Mouse (Mus musculus) frontal cortex, postnatal 36 days (tissue): Measurements from ENCODE around the gene Nadsyn1.
A peak's percentile ranks its signal among the peaks of the same experiment; 100 is the strongest.

ENCODE experiments used
- DNase-seq, 2 experiments: peaks; one replicate each; pipeline ENCODE4 v3.0.0; 2022; ENCODE audit warnings: low spot score in 2 of 2

Gene Nadsyn1

GRCm38 (mm10) chr7:143822375-143823265 is at the start of gene Nadsyn1, which contains the start of gene Dhcr7:
Gene Nadsyn1, minus strand, starts transcription at chr7:143822849.
Gene Dhcr7, plus strand, starts transcription at chr7:143823145.
- peak; percentile 98 for DNase-seq

- DNase-seq = no peak
These were observed 46.2 kb upstream of the Nadsyn1 start for GRCm38 (mm10) chr7:143868874-143869273.

GRCm38 (mm10) chr7:143866538-143866937 is 43.9 kb upstream of the Nadsyn1 start, which contains the start of gene Gm498:
Gene Gm498, plus strand, starts transcription at chr7:143866838.
- no peak for DNase-seq

DNA sequence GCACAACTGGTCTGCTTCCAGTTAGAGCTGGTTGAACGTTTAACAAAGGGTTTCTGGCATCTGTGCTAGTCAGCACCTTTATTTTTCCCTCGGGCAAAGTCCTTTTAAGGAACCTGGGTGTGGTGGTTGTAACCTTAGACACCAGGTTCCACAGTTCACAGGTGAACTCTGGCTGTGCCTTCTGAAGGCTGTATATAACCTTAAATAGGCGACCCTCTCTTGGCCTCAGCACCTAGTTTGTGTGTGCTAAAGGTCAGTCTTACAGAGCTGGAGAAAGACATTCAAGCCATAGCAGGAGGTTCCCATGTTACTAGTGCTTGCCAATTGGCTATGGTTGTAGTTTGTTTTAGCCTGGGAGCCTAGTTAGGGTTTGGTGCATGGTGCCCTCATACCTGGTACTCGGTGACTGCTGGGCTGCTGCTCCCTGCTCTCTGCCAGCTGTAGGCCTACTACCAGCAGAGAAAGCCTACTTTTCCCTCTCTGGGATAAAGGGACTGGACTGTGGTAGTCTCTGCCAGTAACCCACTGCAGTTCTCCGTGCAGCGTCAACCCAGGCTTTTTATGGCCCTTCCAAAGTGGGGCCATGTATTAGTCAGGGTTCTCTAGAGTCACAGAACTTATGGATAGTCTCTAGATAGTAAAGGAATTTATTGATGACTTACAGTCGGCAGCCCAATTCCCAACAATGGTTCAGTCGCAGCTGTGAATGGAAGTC is 26.3 kb upstream of the Nadsyn1 start:
- no peak for DNase-seq

DNA sequence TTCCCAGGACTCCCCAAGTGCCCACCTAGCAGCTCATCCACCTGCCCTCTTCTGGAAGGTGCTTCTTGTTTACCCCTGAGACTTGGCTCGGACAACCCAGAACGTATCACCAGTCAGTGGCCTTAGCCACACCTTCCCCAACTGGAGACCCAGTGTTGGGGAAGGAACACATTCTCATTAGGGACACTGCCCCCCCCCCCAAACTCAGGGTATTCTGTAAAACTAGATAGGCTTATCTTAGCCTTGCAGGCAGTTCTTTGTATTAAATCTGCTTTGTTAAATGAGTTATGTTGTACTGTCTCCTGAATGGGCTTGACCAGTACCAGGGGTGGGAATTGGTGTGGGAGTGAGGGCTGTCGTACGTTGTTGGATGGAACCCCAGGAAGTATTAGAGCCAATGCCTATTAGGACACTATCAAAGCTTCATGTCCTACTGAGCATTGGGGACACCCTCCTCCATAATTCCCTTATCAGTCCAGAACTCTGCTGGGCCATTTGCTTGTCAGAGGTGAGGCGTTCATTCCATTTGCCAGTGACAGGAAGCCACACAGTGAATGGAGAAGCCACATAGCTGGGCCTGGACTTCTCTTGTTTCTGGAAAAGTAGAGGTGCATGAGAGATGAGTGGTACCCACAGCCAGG is 25.6 kb upstream of the Nadsyn1 start:
- no peak for DNase-seq

DNA sequence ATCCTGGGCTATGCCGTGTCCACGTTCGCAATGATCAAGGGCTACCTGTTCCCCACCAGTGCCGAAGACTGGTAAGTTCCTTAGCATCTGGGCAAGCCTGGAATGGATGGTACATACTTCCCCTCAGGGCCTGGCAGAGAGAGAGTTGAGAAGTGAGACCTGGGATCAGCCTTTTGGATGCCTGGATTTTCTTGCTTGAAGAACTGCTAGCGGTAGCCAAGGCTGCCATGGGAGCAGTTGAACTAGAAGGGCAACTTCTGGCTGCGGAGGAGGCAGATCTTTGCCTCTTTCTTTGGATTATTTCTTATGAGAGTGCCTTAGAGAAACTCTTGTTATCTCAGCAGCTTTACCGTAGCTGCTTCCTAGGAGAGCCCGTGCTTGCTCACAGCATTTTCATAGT is 18.7 kb upstream of the Nadsyn1 start:
- no peak for DNase-seq

DNA sequence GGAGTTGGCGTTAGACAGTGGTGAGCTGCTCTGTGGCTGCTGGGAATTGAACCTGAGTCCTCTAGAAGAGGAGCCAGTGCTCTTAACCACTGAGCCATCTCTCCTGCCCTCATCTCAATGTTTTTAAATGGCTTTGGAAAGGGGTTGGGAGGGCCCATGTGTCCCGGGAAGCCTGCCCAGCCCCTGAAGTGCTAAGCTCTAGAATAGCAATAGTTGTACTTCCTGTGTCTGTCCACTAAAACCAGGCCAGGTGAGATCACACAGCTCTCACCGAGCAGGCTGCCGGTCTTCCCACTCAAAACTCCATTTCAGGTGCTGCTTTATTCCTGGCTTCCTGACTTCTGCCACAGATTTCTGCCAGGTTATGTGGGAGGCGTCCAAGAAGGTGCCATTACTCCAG is 17.5 kb upstream of the Nadsyn1 start:
- DNase-seq = no peak

DNA sequence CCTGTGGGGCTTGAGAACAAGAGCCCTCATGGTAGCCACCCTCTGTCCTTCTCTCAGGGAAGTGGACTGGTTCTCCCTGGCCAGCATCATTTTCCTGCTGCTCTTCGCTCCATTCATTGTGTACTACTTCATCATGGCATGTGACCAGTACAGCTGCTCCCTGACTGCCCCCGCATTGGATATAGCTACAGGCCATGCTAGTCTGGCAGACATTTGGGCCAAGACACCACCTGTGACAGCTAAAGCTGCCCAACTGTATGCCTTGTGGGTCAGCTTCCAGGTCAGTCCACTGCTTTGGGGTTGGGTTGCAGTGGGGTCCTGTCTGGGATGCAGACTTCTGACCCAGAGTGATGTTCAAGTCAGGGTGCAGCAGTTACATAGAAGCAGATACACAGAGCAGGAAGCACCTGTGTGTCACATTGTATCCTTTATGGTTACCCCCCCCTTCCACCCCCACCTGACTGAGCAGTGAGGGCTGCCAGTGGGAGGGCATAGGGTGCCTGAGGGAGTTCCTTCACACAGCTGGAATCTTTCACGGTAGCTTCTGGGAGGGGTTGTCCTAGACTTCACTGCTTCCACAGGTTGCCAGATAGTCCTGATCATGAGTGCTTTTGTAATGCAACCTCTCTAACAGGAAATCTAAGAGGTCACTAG is 15.2 kb upstream of the Nadsyn1 start:
- DNase-seq = no peak

DNA sequence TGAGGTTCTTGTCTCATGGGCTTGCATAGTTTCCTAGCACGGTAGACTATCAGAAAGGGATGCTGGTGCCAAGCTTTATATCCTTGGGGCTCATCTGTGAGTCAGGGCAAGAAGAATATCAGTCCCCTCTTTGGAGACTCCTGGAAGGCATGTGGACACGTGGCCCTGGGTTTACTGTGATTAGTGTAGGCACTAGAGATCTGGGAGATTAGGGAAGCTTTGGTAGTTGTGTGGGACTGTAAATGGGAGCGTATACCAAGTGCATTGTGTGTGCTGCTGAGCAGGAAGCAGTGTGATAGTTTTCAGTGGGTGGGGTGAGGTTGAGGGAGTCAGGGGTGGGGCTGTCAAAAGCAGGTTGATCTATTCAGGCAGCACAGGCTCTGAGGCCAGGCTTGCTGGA is 12.3 kb upstream of the Nadsyn1 start:
- DNase-seq = no peak

DNA sequence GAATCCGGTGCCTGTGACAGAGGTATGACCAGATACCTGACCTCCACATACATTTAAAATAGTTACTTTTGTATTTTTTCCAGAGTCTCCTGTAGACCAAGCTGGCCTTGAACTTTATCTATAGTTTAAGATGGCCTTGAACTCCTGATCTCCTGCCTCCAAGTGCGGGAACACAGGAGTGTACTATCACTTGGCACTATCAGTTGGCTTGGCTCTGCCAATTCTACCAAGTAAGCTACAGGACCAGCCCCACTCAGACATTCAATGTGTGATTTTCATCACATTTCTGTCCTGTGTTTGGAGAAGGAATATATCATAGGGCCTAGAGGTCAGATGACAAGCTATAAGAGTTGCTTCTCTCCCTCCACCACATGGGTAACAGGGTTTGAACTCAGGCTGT is 11.7 kb upstream of the Nadsyn1 start:
- DNase-seq = no peak

DNA sequence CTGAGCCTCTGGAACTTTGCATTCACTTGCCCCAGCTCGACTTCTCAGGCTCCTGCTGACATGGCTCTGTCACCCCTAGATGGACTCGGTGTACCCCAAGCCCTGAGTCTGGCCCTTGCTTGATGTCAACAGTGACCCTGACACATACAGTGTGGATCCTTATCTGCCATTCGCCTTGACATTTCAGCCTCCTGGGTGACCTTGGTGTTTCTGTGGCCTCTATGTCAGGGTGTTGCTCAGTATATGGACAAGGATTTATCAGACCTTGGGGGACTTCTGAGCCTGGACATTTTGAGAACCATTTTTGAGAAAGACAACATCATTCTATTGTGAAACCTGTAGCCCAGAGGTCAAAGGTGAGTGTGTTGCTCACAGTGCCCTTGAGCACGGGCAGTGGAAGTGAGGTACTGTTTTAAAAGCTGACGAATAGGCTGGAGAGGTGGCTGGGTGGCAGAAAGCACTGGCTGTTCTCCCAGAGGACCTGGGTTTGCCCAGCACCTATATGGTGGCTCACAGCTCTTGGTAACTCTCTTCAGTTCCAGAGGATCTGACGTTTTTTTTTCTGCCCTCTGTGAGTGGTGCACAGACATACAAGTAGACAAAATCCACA is 11.0 kb upstream of the Nadsyn1 start:
- no peak for DNase-seq

- no peak for DNase-seq
These were observed 10.0 kb upstream of the Nadsyn1 start for GRCm38 (mm10) chr7:143832611-143833010.

DNA sequence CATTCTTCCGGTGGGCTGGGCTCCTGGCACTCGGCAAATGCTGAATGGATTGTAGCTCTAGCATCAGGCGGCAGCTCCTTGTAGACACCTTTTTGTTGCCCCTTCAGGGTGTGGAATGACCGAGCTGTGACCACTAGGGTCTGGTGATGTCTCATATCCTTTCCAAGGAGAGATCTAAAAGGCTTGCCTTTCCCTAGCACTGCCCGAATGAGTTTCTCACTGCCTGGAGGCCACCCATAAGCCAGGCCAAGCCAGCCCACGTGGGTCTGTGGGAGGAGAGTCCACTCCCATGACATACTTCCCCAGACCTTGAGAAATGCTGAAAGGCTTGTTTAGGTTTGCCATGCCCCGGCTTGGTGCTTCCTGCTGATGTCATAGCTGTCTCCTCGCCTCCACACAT is 9.5 kb upstream of the Nadsyn1 start:
- DNase-seq = no peak

GRCm38 (mm10) chr7:143830399-143830798 is 7.8 kb upstream of the Nadsyn1 start:
- no peak for DNase-seq

- peak; percentile 94 to 96 for DNase-seq
These were observed 7.1 kb upstream of the Nadsyn1 start for GRCm38 (mm10) chr7:143829504-143830331.

DNA sequence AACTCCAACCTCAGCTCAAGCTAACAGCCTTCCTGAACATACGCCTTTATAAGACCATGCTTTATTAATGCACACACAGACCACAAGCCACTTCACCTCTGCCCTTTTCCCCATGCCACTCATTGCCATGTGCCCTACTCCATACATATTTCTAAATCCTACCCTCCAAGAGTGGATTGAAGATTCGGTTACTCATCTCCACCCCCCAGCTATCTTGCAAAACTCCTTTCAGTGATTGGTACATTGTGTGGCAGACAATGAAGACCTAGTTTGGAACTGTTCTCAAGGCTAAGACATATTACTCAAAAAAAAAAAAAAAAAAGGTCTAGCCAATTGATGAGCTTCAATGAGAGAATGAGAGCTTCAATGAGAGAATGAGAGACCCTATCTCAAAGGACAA is 4.3 kb upstream of the Nadsyn1 start:
- no peak for DNase-seq

GRCm38 (mm10) chr7:143823266-143823605 is 587 bp upstream of the Nadsyn1 start:
- DNase-seq = no peak

GRCm38 (mm10) chr7:143821241-143821640 is 1.4 kb downstream of the Nadsyn1 start:
- no peak for DNase-seq

GRCm38 (mm10) chr7:143819201-143819600 is 3.4 kb downstream of the Nadsyn1 start:
- no peak for DNase-seq

DNA sequence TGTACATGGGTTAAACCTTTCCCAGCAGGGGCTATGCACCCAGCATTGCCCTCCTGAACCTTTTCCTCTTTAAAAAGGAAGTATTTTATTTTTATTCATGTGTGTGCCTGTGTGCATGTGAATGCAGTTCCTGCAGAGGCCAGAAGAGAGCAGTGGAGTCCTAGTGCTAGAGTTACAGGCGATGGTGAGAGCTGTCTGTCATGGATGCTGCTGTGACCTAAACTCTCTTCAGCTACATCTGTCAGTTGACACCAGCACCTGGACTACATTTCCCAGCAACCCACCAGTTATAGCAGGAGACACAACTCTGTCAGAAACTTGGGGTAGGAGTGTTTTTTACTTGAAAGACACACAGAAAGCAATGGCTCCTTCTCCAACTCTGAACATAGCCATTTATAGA is 13.7 kb downstream of the Nadsyn1 start:
- DNase-seq = no peak

DNA sequence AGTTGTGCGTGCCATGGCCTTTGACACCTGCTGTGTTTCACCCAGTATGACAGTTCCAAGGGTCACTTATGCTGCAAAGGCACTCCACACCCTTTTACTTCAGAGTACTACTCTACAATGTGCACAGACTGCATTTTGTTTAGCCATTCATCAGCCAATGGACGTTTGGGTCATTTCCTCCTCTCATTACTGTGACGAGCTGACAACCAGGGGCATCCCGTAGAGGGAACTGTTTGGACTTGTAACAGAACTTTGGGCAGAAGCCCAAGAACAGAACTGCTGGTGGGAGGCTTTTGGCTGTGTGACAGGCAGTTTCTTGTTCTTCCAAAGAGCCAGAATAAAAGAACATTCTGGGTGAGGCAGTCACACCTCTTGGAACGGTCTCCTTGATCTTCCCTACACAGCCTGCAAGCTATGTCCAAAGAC is 17.4 kb downstream of the Nadsyn1 start:
- DNase-seq = peak in 1 of 2 experiments; percentile 63
